Mouse (Mus musculus) stomach, embryonic 16.5 days (tissue): ENCODE measurements around the gene Map1s. TPM values are rescaled to one million over a fixed set of nuclear protein-coding genes. Genes with fewer than 3 reads are reported as not detected.

Experiments
- ATAC-seq: fragments of 200-750 bp; cut with Nextera tagmentation; 2 replicates; pipeline ENCODE4 v1.8.0; 2017; ENCODE audit warnings: moderate number of reproducible peaks, moderate TSS enrichment; ENCODE audit not compliant: insufficient read depth, low FRiP score
- H3K27ac ChIP-seq: fragments of 300-500 bp; sonication (generic); 2 replicates; pipeline ENCODE4 v1.5.1; 2014; ENCODE audit warnings: low read length
- H3K27me3 ChIP-seq: fragments of 300-500 bp; sonication (generic); 2 replicates; pipeline ENCODE4 v1.6.1; 2014; ENCODE audit warnings: low read length, control low read depth, mixed read lengths; ENCODE audit not compliant: control insufficient read depth, insufficient read depth
- H3K36me3 ChIP-seq: fragments of 300-500 bp; sonication (generic); 2 replicates; pipeline ENCODE4 v1.6.1; 2014; ENCODE audit warnings: low read length; ENCODE audit not compliant: control insufficient read depth, insufficient read depth
- H3K4me1 ChIP-seq: fragments of 300-500 bp; sonication (generic); 2 replicates; pipeline ENCODE4 v1.6.1; 2014; ENCODE audit warnings: low read length, control low read depth, mixed read lengths; ENCODE audit not compliant: control insufficient read depth, insufficient read depth
- H3K4me2 ChIP-seq: fragments of 300-500 bp; sonication (generic); 2 replicates; pipeline ENCODE4 v1.6.1; 2014; ENCODE audit warnings: low read depth, low read length, mixed read lengths
- H3K4me3 ChIP-seq: fragments of 300-500 bp; sonication (generic); replicated peaks from 2 replicates; pipeline ENCODE4 v1.5.1; 2014; ENCODE audit warnings: mild to moderate bottlenecking, low read length
- H3K9ac ChIP-seq: fragments of 300-500 bp; sonication (generic); 2 replicates; pipeline ENCODE4 v1.6.1; 2014; ENCODE audit warnings: low read length
- H3K9me3 ChIP-seq: fragments of 300-500 bp; sonication (generic); replicated peaks from 2 replicates; pipeline ENCODE4 v1.6.1; 2016; ENCODE audit warnings: low read length, control low read depth; ENCODE audit not compliant: control insufficient read depth
- WGBS: fragments of 180-500 bp; shearing (Covaris S2); extraction: QIAGEN DNeasy Blood & Tissue Kit; methylation state at CpG from one replicate; pipeline ENCODE4 v1.1.7; 2014; 5-methylcytosine and 5-hydroxymethylcytosine counted together
- polyA plus RNA-seq: library from polyadenylated mRNA; unstranded; fragments of >200 nt; fragmentation: Nextera tagmentation; extraction: Ambion mirVana; gene quantifications from 2 replicates; pipeline ENCODE4 v1.2.1, GENCODE M21; 2015

The Map1s gene
- polyA plus RNA-seq, 1 experiment from 2014 or later, result 39.8 TPM

DNA sequence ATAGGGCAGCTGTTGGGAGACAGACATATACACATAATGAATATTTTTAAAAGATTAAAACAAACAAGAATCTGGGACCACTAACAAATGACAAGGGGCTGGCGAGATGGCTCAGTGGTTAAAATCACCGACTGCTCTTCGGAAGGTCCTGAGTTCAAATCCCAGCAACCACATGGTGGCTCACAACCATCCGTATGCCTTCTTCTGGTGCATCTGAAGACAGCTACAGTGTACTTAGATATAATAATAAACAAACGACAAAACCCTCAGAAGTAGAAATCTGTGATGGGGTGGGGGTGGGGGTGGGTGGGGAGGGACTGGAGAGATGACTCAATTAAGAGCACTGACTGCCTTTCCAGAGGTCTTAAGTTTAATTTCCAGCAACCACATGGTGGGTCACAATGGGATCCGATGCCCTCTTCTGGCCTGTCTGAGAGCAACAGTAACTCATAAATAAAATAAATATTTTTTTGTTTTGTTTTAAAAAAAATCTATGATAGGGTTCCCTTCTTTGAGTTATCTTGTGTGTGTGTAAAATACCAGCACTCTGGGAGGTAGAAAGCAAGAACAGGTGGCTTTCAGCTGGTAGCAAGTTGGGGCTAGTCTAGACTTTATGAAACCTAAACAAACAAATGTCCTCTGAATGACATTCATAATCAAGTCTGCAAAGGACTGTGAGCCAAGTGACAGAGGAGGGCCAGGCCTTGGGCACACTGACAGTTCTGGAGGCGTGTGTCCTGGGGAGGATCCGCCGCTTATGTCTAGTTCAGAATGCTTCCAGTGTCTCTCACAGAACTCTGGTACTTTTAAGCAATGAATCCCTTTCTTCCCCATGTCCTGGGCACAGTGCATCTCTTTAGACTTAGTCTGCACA lies 14.6 kb downstream of the Map1s start:
- no peak overlapping the region for H3K27ac ChIP-seq
- H3K9me3 ChIP-seq, result no peaks in the 10 kb centered on the region
- no peaks in the 10 kb centered on the region for H3K4me1 ChIP-seq
- H3K36me3 ChIP-seq, result peaks cover 32% of the 10 kb centered on the region
- no peak overlapping the region for H3K4me3 ChIP-seq
- ATAC-seq, result no peak
- 80% methylated on average over 9 of the region's 9 CpGs for WGBS
- no peak overlapping the region for H3K4me2 ChIP-seq
- H3K27me3 ChIP-seq, result no peaks in the 10 kb centered on the region
- H3K9ac ChIP-seq, result no peak overlapping the region

DNA sequence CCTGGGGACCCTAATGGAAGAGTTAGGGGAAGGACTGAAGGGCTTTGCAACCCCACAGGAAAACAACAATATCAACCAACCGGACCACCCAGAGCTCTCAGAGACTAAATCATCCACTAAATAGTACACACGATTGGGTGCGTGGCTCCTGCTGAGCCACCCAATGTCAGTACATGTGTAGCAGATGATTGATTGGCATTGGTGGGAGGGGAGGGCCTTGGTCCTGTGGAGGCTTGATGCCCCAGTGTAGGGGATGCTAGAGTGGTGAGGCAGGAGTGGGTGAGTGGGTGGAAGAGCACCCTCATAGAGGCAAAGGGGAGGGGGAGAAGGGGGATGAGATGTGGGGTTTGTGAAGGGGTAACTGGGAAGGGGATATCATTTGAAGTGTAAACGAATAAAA lies 18.4 kb downstream of the Map1s start:
- Histone ChIP-seq H3K9ac (no peak overlapping the region), H3K4me3 (no peak overlapping the region), H3K4me2 (no peak overlapping the region), H3K27ac (no peak overlapping the region), H3K9me3 (no peaks in the 10 kb centered on the region), H3K4me1 (no peaks in the 10 kb centered on the region), H3K36me3 (peaks cover under 1% of the 10 kb centered on the region; the same call in 1 of the 2 replicates), H3K27me3 (no peaks in the 10 kb centered on the region)
- no peak for ATAC-seq
- WGBS, result 83% methylated on average over 4 of the region's 4 CpGs

DNA sequence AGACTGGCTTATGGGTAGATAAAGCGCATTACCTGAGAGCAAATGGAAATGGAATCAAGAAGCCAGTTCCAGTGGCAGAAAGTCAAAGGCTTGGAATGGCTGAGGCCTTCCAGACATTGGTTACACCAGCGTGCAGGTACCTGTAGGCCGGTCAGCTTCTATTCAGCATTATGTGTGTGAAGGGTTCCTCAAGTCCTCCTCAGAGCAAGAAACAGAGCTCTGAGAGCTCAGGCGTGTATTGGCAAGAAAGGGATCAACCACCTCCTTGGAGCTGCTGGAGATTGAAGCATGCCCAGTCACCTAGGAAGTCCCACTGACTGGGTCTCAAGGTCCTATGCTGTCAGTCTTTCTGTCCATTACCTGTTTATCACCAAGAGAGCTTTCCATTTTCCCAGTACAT lies 20.0 kb downstream of the Map1s start:
- Histone ChIP-seq H3K9ac (no peak overlapping the region), H3K4me2 (no peak overlapping the region), H3K4me1 (no peaks in the 10 kb centered on the region), H3K36me3 (no peaks in the 10 kb centered on the region; the same call in 1 of the 2 replicates), H3K27me3 (no peaks in the 10 kb centered on the region), H3K27ac (no peak overlapping the region), H3K4me3 (no peak overlapping the region), H3K9me3 (no peaks in the 10 kb centered on the region)
- WGBS, result 88% methylated on average over 4 of the region's 4 CpGs
- no peak for ATAC-seq

DNA sequence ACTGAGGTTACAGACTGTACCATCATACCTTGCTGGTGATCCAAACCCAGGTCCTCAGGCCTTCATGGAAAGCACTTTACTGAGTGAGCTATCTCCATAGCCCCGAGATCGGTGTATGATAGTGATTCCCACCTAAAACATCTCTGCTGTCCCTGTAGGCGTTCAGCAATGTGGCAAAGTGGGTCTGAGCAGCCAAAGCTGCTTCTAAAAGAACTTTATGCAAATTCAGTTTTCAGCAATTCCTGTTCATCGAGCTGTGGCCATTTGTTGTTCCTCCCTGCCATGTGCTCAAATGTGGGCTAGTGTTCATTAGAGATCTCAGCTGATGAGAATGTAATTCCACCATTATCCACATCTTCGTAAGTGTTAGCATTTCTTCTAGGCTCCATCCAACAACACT lies 20.7 kb downstream of the Map1s start:
- Histone ChIP-seq H3K4me1 (no peaks in the 10 kb centered on the region), H3K27me3 (no peaks in the 10 kb centered on the region), H3K4me2 (no peak overlapping the region), H3K36me3 (no peaks in the 10 kb centered on the region), H3K27ac (no peak overlapping the region), H3K4me3 (no peak overlapping the region), H3K9me3 (no peaks in the 10 kb centered on the region), H3K9ac (no peak overlapping the region)
- 89% methylated on average over 5 of the region's 5 CpGs for WGBS
- no peak for ATAC-seq

DNA sequence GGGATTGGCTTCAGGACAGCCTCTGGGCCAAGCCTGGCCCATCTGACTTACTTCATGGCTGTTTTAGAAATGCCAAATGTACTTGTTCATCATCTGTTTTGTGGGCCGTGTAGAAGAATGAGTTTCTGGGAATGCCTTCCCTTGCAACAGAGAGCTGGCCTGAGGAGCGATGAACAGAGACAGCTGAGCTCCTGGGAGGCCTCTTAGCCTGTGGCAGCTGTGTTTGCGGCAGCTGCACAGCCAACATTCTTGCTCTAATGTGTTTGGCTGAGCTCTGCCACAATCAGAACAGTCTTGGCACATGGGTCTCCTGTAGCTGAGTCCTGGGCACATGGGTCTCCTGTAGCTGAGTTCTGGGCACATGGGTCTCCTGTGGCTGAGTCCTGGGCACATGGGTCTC lies 22.4 kb downstream of the Map1s start:
- no peak for ATAC-seq
- Histone ChIP-seq H3K27me3 (no peaks in the 10 kb centered on the region), H3K4me3 (no peak overlapping the region), H3K27ac (no peak overlapping the region), H3K4me2 (no peak overlapping the region), H3K9ac (no peak overlapping the region), H3K9me3 (no peaks in the 10 kb centered on the region), H3K36me3 (no peaks in the 10 kb centered on the region), H3K4me1 (no peaks in the 10 kb centered on the region)
- WGBS, result 63% methylated on average over 3 of the region's 3 CpGs

DNA sequence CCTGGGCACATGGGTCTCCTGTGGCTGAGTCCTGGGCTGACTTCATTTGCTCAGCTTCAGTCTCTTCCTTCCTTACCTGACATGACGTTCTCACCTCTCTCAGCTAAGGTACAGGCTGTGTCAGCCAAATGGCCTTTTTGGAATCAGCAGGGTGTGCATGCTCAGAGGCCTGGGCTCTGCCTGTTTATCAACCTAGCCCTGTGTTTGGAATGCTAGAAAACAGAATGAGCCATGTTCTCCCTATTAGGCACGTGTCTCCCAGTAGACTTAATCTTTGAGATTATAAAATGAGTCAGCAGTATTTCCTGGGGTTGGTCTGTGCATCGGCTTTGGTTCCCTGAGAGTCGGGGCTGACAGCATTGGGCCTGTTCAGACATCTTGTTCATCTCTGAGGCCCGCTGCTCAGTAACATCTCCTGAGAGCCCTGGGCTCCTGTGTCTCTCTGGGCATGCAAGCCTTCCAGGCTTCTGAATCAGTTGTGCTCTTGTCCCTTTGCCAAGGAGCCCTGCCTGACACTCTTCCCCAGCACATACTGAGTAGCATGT lies 23.1 kb downstream of the Map1s start:
- ATAC-seq, result no peak
- 64% methylated on average over 5 of the region's 5 CpGs for WGBS
- H3K36me3 ChIP-seq, result no peaks in the 10 kb centered on the region
- H3K4me2 ChIP-seq, result no peak overlapping the region
- H3K9me3 ChIP-seq, result no peaks in the 10 kb centered on the region
- no peak overlapping the region for H3K9ac ChIP-seq
- no peak overlapping the region for H3K27ac ChIP-seq
- H3K4me3 ChIP-seq, result no peak overlapping the region
- H3K27me3 ChIP-seq, result no peaks in the 10 kb centered on the region
- H3K4me1 ChIP-seq, result no peaks in the 10 kb centered on the region

DNA sequence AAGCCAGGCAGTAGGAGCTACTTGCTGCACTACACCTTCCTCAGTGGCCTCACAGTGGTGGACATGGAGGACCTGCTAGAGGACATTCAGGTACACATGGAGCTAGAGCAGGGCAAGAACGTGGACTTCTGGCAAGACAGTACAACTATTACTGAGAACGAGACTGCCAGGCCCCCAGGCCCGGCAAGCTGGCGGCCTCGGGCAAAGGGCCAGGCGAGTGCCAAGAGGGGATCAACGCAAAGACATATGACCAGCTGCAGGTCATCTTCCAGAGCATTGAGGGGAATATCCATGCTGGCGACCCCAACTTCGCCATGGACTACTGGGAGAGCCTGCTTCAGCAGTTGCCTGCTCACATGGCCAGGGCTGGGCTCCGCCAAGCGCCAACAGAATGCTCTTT lies 26.0 kb downstream of the Map1s start:
- 90% methylated on average over 11 of the region's 11 CpGs for WGBS
- Histone ChIP-seq H3K36me3 (no peaks in the 10 kb centered on the region), H3K4me3 (no peak overlapping the region), H3K9ac (no peak overlapping the region), H3K9me3 (no peaks in the 10 kb centered on the region), H3K27ac (no peak overlapping the region), H3K27me3 (no peaks in the 10 kb centered on the region), H3K4me2 (no peak overlapping the region), H3K4me1 (no peaks in the 10 kb centered on the region)
- ATAC-seq, result no peak

DNA sequence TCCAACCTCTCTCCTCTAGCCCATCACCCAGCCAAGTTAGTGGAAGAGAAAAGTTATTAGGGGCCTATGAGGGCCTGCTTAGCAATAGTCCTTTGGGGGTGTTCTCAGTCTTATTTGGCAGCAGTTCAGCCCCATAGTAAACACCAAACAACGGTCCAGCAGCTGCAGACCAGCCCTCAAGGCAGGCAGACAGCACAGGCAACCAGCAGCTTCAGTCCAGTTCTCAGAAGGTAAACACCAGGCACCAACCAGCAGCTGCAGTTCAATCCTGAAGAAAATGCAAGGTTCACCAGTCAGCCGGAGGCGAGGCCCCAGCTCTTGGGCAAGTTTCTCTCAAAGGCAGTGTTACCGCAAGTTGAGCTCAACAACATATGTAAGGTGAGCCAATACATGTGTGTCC lies 27.3 kb downstream of the Map1s start:
- Histone ChIP-seq H3K4me2 (no peak overlapping the region), H3K9me3 (no peaks in the 10 kb centered on the region), H3K27ac (no peak overlapping the region), H3K4me3 (no peak overlapping the region), H3K4me1 (no peaks in the 10 kb centered on the region), H3K36me3 (no peaks in the 10 kb centered on the region), H3K9ac (no peak overlapping the region), H3K27me3 (no peaks in the 10 kb centered on the region)
- ATAC-seq, result no peak
- 66% methylated on average over 4 of the region's 4 CpGs for WGBS

DNA sequence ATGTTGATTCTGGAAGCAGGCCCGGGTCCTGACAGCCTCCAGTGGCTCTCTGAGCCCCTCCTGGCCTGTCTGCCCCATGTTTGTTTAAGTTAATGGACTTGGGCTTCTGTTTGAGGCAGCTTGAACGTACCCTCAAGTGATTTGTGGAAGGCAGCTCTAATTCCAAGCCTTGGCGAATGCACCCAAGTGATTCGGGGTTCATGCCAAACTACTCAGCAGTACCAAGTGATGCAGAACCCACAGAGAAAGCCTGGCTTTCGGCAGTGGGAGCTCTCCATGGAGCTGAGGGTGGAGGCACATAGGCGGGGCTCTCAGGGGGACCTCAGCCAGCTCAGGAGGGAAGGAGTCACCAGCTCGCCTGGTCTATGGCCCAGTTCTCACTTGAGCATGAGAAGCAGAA lies 29.1 kb downstream of the Map1s start:
- no peak overlapping the region for H3K4me3 ChIP-seq
- H3K4me1 ChIP-seq, result no peaks in the 10 kb centered on the region
- H3K36me3 ChIP-seq, result no peaks in the 10 kb centered on the region
- WGBS, result 46% methylated on average over 7 of the region's 7 CpGs
- no peak for ATAC-seq
- H3K4me2 ChIP-seq, result no peak overlapping the region
- no peak overlapping the region for H3K9ac ChIP-seq
- H3K9me3 ChIP-seq, result no peaks in the 10 kb centered on the region
- no peaks in the 10 kb centered on the region for H3K27me3 ChIP-seq
- H3K27ac ChIP-seq, result no peak overlapping the region
